Mouse (Mus musculus) brain, embryonic 14.5 days (tissue): ENCODE data around the gene Fkbpl.

Experiments used
- CTCF ChIP-seq: fragments of 200-500 bp; IDR thresholded peaks from 2 replicates; pipeline ENCODE4 v1.5.1; 2012; ENCODE audit warnings: inconsistent platforms, mild to moderate bottlenecking, moderate library complexity, borderline replicate concordance; ENCODE audit not compliant: insufficient read depth, insufficient read length; ENCODE audit errors: extremely low read depth
- POLR2A ChIP-seq: fragments of 200-500 bp; IDR thresholded peaks from 2 replicates; pipeline ENCODE4 v1.6.1; 2012; ENCODE audit warnings: mild to moderate bottlenecking, inconsistent platforms, borderline replicate concordance; ENCODE audit not compliant: poor library complexity, insufficient read depth, insufficient read length, severe bottlenecking; ENCODE audit errors: extremely low read depth

GRCm38 (mm10) chr17:34658145-34658544 lies 13.6 kb downstream of the Fkbpl start:
- TF ChIP-seq CTCF (no peak), POLR2A (no peak)
